Mouse (Mus musculus) heart, adult 2 months (tissue): ENCODE results near the gene Nubpl.
"Not testable (repeated sequence)": the region's sequence is repeated elsewhere in the genome, so short reads cannot be mapped to it uniquely, and the experiment has no call there.

Experiments used
- CTCF ChIP-seq: fragments of 200-600 bp; IDR thresholded peaks from 2 replicates; pipeline ENCODE4 v1.8.1; 2022; ENCODE audit warnings: antibody characterized with exemption, mild to moderate bottlenecking, moderate library complexity
- EP300 ChIP-seq: fragments of 200-500 bp; IDR thresholded peaks from 2 replicates; pipeline ENCODE4 v1.6.1; 2011; ENCODE audit warnings: low read depth, low read length, control low read depth; ENCODE audit not compliant: insufficient read depth
- POLR2A ChIP-seq: fragments of 200-500 bp; IDR thresholded peaks from 2 replicates; pipeline ENCODE4 v1.6.1; 2011; ENCODE audit warnings: mild to moderate bottlenecking, low read depth, low read length, control low read depth; ENCODE audit not compliant: insufficient read depth

GRCm38 (mm10) chr12:52231929-52232328 lies 134.4 kb downstream of the Nubpl start:
- TF ChIP-seq EP300, POLR2A, CTCF: not testable (repeated sequence)
